Mouse (Mus musculus): ENCODE results near the gene Cir1.

Gene Cir1

DNA sequence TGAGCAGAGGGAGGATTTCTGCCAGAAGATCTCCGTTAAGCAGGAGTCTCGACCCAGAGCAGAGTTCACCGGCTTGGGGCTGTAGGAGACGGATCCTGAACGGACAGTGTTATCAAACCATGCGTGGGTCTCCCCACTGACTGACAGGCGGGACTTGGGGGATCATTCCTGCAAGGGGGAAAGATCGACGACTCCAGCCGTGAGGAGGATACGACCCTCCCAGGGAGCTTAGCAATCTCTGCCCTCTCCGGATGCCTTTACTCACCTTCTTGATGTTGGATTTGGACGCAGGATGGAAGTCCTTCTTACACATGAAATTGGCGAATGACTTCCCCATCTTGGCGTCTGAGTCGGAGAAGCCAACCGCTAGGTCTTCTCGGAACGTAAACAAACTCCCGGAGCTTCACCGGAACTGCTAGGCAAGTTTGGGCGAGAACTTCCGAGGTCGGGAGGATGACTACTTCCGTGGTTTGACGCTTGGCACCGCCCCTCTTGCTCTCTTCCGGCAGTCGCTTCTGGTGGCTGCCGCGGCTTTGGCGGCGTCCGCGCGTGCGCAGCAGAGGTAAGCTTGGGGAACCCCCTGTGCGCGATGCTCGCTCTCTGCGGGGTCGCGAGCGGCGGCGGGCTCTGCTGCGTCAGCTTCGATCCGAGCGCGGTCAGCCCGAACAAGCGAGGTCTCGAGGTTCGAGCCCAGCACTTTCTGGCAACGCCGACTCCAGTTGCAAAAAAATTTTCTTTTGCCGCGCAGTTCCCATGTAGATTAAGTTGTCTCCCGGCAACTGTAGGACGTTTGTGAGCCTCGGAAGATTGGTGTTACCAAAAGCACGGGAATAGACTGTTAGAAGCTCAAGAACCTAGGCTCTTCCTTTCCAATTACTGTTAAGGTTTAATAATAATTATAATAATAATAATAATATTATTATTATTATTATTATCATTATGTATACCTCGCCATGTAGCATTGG is at the start of gene Cir1, which contains the start of gene Scrn3:
Cir1 (minus strand) TSS at position 550 of the 965 bp plus-strand sequence.
Scrn3 (plus strand) TSS at position 450 of the 965 bp plus-strand sequence.
- peak; percentile 97 for DNase-seq

- DNase-seq, result no peak
Observed at GRCm38 (mm10) chr2:73360536-73360935, 48.0 kb upstream of the Cir1 start.

- DNase-seq, result peak; percentile 22
Observed at GRCm38 (mm10) chr2:73359941-73360340, 47.4 kb upstream of the Cir1 start.

GRCm38 (mm10) chr2:73357004-73357403 is 44.5 kb upstream of the Cir1 start:
- DNase-seq, result no peak

DNA sequence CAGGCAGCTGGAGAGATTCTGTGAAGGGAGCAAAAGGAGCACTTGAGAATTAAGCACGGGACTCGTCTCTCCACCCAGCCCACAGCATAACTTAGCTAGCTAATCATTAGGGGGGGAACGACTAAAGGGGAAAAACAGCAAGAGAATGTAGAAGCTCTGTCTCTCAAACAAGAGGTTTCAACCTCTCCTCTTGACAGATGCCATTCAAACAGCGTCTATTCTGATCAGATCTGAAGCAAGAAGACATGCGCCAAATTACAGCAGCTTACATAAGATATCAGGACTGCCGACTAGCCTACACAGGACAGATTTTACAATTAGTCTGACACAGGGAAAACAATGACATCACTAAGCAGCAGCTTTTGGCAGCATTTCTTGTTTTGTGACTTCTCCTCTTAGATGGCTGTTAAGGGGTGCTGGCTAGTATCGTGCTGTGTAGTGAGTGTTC is 39.5 kb upstream of the Cir1 start:
- peak; percentile 39 for DNase-seq

GRCm38 (mm10) chr2:73351496-73351895 is 39.0 kb upstream of the Cir1 start:
- DNase-seq, result peak; percentile 50

- DNase-seq, result no peak
Observed at GRCm38 (mm10) chr2:73348221-73348620, 35.7 kb upstream of the Cir1 start.

DNA sequence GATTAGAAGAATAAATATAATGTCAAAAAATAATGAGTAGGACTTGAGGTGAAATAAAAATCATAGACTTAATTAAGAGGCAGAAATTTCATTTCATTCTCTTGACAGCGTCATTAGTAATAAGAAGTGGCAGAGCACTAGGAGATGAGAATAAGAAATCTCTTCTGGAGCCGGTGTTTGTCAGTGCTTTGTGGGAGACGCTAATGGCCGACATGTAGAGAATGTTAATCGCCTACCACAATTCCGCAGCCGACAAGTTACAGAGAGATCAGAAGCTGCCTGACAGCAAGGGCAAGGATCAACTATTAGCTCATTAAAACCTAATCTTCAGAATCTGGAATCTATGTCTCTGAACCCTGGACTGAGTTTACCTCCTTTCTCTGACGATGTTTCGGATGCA is 35.3 kb upstream of the Cir1 start:
- DNase-seq, result no peak

- no peak for DNase-seq
Observed at GRCm38 (mm10) chr2:73347136-73347535, 34.6 kb upstream of the Cir1 start.

GRCm38 (mm10) chr2:73346345-73347086 is 34.0 kb upstream of the Cir1 start:
- no peak for DNase-seq

DNA sequence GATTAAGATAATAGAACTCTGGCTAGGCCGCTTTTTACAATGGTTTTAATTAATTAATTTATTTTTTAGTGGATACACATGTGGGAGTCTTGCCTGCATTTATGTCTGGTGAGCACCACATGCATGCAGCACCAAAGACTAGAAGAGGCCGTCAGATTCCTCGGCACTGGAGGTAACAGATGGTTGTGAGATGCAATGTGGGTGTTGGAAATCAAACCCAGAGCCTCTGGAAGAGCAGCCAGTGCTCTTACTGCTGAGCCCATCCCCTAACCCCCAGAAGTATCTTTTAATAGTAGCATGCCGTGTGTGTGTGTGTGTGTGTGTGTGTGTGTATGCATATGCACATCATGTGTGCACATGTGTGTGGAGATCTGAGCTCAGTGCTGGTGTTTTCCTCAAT is 32.7 kb upstream of the Cir1 start:
- DNase-seq, result no peak

GRCm38 (mm10) chr2:73343701-73344100 is 31.2 kb upstream of the Cir1 start:
- no peak for DNase-seq

- no peak for DNase-seq
Observed at GRCm38 (mm10) chr2:73338415-73338814, 25.9 kb upstream of the Cir1 start.

DNA sequence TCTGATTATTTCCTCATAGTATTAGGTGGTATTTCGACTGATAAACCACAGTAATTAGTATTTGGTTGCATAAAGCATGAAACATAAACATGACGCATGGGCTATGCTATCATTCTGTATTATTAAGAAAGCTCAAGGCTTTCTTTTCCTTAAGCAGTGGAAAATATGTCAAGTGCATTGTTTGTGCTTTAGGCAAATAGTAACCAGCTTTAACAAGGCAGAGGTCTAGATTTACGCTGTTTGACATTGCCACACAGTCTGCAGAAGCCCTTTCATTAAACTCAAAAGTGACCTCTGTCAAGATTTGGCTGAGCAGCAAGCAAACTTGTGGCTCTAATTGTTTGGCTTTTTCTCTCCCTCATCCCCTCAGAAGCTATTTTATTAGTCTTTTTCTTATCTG is 23.4 kb upstream of the Cir1 start:
- DNase-seq, result no peak

GRCm38 (mm10) chr2:73325871-73326270 is 13.4 kb upstream of the Cir1 start:
- DNase-seq, result peak; percentile 62

GRCm38 (mm10) chr2:73322991-73323390 is 10.5 kb upstream of the Cir1 start:
- no peak for DNase-seq

DNA sequence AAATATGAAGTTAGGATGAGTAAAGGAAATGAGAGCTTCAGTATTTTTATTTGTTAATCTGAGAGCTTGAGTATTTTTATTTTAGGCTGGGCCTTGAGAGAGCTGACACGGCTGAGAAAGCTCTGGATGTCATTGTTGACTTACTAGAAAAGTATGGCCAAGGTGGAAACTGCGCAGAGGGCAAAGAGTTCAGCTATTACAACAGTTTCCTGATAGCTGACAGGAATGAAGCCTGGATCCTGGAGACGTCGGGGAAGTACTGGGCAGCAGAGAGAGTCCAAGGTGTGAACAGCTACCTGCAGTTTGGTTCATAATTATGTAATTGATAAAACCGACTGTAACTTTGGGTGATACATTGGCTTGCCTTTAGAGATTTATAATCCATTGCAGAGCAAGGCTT is 6.7 kb upstream of the Cir1 start:
- DNase-seq, result no peak

DNA sequence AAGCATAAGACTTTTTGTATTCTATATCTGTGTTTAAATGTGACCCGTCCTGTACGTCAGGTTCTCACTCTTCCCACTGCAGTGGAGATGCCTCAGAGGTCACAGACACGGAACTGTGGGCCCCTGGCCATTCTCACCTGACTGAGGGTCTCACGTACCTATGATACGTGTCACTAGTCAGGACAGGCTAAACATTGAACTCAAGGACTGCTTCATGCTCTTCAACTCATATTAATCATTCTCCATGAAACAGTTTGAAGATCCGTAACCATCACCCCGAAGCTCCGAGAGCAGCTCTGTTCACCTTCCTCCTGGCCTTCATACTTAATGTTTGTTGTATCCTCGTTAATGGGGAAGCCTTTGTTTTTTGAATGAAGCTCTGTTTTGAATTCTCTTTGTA is 4.9 kb upstream of the Cir1 start:
- no peak for DNase-seq

GRCm38 (mm10) chr2:73314311-73314710 is 1.8 kb upstream of the Cir1 start:
- DNase-seq, result no peak

DNA sequence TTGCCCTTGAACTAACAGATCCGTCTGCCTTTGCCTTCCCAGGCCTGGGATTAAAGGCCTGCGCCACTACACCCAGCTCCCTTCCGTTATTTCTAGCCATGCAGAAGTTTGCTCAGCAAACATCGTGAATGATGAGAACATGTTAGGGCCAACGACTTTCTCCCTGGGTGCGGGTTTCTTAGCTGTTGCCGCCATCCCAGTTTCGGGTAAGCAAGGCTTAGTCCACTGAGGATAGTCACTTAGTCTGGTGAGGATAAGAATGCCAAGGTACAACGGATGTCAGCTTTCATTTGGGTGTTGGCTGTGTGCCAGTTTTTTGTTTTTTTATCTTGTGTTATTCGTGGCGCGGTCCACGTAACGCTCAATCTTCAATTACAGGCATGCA is 608 bp upstream of the Cir1 start:
- DNase-seq, result peak; percentile 51

DNA sequence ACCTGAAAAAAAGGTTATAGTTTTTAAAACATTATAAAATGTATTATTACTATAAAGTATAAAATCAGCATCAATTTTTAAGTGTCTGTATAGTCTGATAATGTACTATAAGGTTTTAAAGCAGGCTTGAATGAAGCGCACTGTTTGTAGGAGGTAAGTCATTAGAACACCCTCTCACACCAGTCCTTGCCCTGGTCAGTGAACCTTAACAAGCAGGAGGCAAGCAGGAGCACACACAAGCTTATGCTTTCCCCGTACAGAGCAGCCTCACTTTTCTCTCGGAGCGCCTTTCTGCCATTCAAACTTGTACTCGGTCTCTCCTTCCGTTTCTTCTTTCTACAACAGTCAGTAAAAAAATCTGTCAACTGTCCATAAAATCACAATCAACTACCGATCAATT is 6.5 kb downstream of the Cir1 start:
- no peak for DNase-seq

DNA sequence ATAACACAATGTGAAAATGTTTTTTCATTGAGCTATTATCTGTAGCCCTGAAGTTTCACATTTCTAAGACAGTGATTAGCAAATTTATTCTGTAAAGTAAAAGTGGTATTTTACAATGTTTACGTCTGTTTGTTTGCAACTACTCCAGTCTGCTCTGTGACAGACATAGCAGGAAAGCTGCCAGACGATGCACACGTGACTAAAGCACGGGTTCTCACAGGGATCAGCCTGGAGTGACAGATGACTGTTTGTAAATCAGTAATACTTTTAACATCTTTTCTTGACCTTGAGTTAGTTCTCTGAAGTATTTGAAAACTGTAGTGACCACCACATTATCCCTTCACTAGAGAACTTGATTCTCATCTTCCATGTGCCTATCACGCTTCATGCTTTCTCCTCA is 8.0 kb downstream of the Cir1 start:
- DNase-seq, result no peak

- DNase-seq, result no peak
Observed at GRCm38 (mm10) chr2:73302722-73303121, 9.8 kb downstream of the Cir1 start.

GRCm38 (mm10) chr2:73301979-73302378 is 10.5 kb downstream of the Cir1 start:
- no peak for DNase-seq
